Mouse (Mus musculus): ENCODE measurements at regions not wholly inside any gene's neighbourhood (a gene's known extent, or its start where the extent isn't known, plus 50 kb on each side); places are given as distances from the start of the nearest gene placed in this dataset.

- no peak overlapping the region for H3K4me2 ChIP-seq (ENCODE audit: insufficient read depth, low read depth, poor library complexity, severe bottlenecking)
- peak; percentile 18 for DNase-seq (ENCODE audit: extremely low read depth)
- no peaks in the 10 kb centered on the region for H3K36me3 ChIP-seq (replicated peaks in 1 of 2; ENCODE audit: control insufficient read depth in 1 of 2, insufficient read depth in 1 of 2, low read length in 1 of 2)
- dilution Hi-C loops (cut with MboI; ENCODE audit: extremely low pct_ligation_motif_present, extremely low pct_unique_long_range_greater_than_20kb, low sequenced_read_pairs) = no loop called here
- no peak overlapping the region for H3K9ac ChIP-seq (ENCODE audit: insufficient read depth, low read depth)
- H3K4me1 ChIP-seq (ENCODE audit: control insufficient read depth in 1 of 2, insufficient read depth in 2 of 2) = no peaks in the 10 kb centered on the region
- H3K27ac ChIP-seq (ENCODE audit: insufficient read depth, low read depth) = no peak overlapping the region
- TF ChIP-seq ZC3H11A (IDR thresholded peaks at IDR 0.05; ENCODE audit: low read depth, low read length) (no peak), MEF2A (IDR thresholded peaks at IDR 0.05; ENCODE audit: borderline replicate concordance, low read depth, low read length) (no peak), CTCF (conservative IDR thresholded peaks at IDR 0.05 in 1 of 2, IDR thresholded peaks at IDR 0.05 in 1 of 2; ENCODE audit: low read depth in 2 of 2, low read length in 2 of 2) (peak in 1 of 2 experiments; percentile 45; a peak in 2 of 4 replicates), USF2 (conservative IDR thresholded peaks at IDR 0.05; ENCODE audit: low read depth, low read length) (no peak), PAX5 (IDR thresholded peaks at IDR 0.05; ENCODE audit: low read length) (no peak), MYC (IDR thresholded peaks at IDR 0.05; ENCODE audit: low read depth, low read length) (no peak), RAD21 (IDR thresholded peaks at IDR 0.05; ENCODE audit: low read depth, low read length) (peak; percentile 60)
- H3K9me3 ChIP-seq (replicated peaks; ENCODE audit: low read length) = no peaks in the 10 kb centered on the region
- H3K79me2 ChIP-seq (replicated peaks; ENCODE audit: control insufficient read depth, extremely low read depth, insufficient read depth, poor library complexity, severe bottlenecking) = no peaks in the 10 kb centered on the region
- no peaks in the 10 kb centered on the region for H3K27me3 ChIP-seq (replicated peaks)
- in situ Hi-C loops (cut with MboI; ENCODE audit: low pct_ligation_motif_present, low pct_unique_long_range_greater_than_20kb, low sequenced_read_pairs) = no loop called here
- H3K4me3 ChIP-seq (replicated peaks in 1 of 3; ENCODE audit: low read depth in 2 of 3, low read length in 2 of 3, poor library complexity in 1 of 3) = no peak overlapping the region
Measured at GRCm38 (mm10) chr13:80613884-80614247, 269.3 kb upstream of the Arrdc3 start.

- in situ Hi-C loops (cut with MboI; ENCODE audit: low pct_ligation_motif_present, low pct_unique_long_range_greater_than_20kb, low sequenced_read_pairs) = no loop called here
- Histone ChIP-seq H3K36me3 (replicated peaks in 1 of 2; ENCODE audit: control insufficient read depth in 1 of 2, insufficient read depth in 1 of 2, low read length in 1 of 2) (no peaks in the 10 kb centered on the region), H3K4me3 (replicated peaks in 1 of 3; ENCODE audit: low read depth in 2 of 3, low read length in 2 of 3, poor library complexity in 1 of 3) (no peak overlapping the region), H3K27ac (ENCODE audit: insufficient read depth, low read depth) (no peak overlapping the region), H3K9ac (ENCODE audit: insufficient read depth, low read depth) (no peak overlapping the region), H3K79me2 (replicated peaks; ENCODE audit: control insufficient read depth, extremely low read depth, insufficient read depth, poor library complexity, severe bottlenecking) (no peaks in the 10 kb centered on the region), H3K9me3 (replicated peaks; ENCODE audit: low read length) (no peaks in the 10 kb centered on the region), H3K4me2 (ENCODE audit: insufficient read depth, low read depth, poor library complexity, severe bottlenecking) (no peak overlapping the region), H3K27me3 (replicated peaks) (no peaks in the 10 kb centered on the region), H3K4me1 (ENCODE audit: control insufficient read depth in 1 of 2, insufficient read depth in 2 of 2) (no peaks in the 10 kb centered on the region)
- dilution Hi-C loops (cut with MboI; ENCODE audit: extremely low pct_ligation_motif_present, extremely low pct_unique_long_range_greater_than_20kb, low sequenced_read_pairs) = no loop called here
- TF ChIP-seq KAT2A (IDR thresholded peaks at IDR 0.05; ENCODE audit: insufficient replicate concordance, low read length) (no peak), HCFC1 (IDR thresholded peaks at IDR 0.05; ENCODE audit: low read depth, low read length) (no peak), SMC3 (IDR thresholded peaks at IDR 0.05; ENCODE audit: low read depth, low read length) (no peak), MYC (IDR thresholded peaks at IDR 0.05; ENCODE audit: low read depth, low read length) (no peak), GABPA (IDR thresholded peaks at IDR 0.05; ENCODE audit: insufficient replicate concordance, low read depth, low read length) (no peak), ELF1 (IDR thresholded peaks at IDR 0.05; ENCODE audit: low read depth, low read length) (no peak), SIN3A (IDR thresholded peaks at IDR 0.05; ENCODE audit: low read length) (no peak)
- no peak for DNase-seq (ENCODE audit: extremely low read depth)
Measured at GRCm38 (mm10) chr13:80614971-80615370, 268.2 kb upstream of the Arrdc3 start.

- Histone ChIP-seq H3K9ac (ENCODE audit: insufficient read depth, low read depth) (no peak overlapping the region), H3K27ac (ENCODE audit: insufficient read depth, low read depth) (no peak overlapping the region), H3K4me3 (replicated peaks in 1 of 3; ENCODE audit: low read depth in 2 of 3, low read length in 2 of 3, poor library complexity in 1 of 3) (no peak overlapping the region), H3K9me3 (replicated peaks; ENCODE audit: low read length) (no peaks in the 10 kb centered on the region), H3K4me1 (ENCODE audit: control insufficient read depth in 1 of 2, insufficient read depth in 2 of 2) (no peaks in the 10 kb centered on the region), H3K4me2 (ENCODE audit: insufficient read depth, low read depth, poor library complexity, severe bottlenecking) (no peak overlapping the region), H3K36me3 (replicated peaks in 1 of 2; ENCODE audit: control insufficient read depth in 1 of 2, insufficient read depth in 1 of 2, low read length in 1 of 2) (no peaks in the 10 kb centered on the region), H3K27me3 (replicated peaks) (no peaks in the 10 kb centered on the region), H3K79me2 (replicated peaks; ENCODE audit: control insufficient read depth, extremely low read depth, insufficient read depth, poor library complexity, severe bottlenecking) (no peaks in the 10 kb centered on the region)
- no peak for DNase-seq (ENCODE audit: extremely low read depth)
- dilution Hi-C loops (cut with MboI; ENCODE audit: extremely low pct_ligation_motif_present, extremely low pct_unique_long_range_greater_than_20kb, low sequenced_read_pairs) = no loop called here
- TF ChIP-seq MAX (IDR thresholded peaks at IDR 0.05; ENCODE audit: low read length) = no peak
- in situ Hi-C loops (cut with MboI; ENCODE audit: low pct_ligation_motif_present, low pct_unique_long_range_greater_than_20kb, low sequenced_read_pairs) = no loop called here
Measured at GRCm38 (mm10) chr13:80623005-80623404, 260.2 kb upstream of the Arrdc3 start.

All from CH12.LX (cell line).